Mouse (Mus musculus) layer of hippocampus, adult 9-11 months (tissue): ENCODE results near the gene Esrrb.
A peak's percentile ranks its signal among the peaks of the same experiment; 100 is the strongest.

Source experiments
- DNase-seq: peaks from one replicate; pipeline ENCODE4 v3.0.0; 2022

The Esrrb gene

DNA sequence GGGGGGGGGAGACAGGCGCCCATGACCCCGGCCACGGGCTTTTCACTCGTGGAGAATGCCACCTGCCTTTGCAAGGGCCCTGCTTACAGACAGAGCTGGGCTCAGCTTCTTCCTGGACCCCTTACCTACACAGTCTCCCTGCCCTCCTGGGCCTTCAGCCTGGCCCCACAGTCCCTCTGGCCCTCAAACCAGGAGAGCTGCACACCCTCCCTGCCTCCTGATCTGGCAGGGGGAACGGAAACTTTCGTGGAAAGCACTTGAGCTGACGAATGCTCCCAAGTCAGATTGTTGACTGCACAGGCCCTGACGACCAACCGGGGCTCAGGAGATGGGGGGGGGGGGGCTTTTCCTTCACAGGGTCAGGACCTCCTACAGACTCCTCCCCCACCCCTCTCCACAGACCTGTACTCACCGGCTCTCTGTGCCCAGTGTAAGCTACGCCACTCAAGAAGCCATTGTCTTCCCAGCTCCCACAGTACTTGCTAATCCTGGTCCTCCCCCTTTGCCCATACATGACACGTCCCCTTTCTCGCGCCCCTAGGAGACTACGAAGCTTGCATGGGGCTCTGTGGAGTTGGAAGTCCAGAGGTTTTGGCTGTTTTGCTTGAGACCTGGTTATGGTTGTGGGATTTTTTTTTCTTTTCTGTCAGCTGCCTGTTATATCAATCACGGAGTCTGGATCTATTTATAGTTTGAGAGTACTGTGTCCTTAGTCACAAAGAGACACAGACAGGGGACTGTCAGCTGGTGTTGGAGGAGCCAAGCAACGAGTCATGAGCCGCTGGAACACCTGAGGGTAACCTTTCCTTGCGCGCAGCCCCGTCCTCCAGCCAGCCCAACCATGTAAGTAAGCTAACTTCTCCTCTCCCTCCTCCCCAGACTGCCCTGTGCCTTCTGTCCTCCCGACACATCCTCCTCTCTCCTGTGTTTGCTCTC, at the start of gene Esrrb:
TSS of gene Esrrb (plus strand) at position 422 of the 936 bp plus-strand sequence.
- DNase-seq = no peak

GRCm38 (mm10) chr12:86320629-86321028, 40.3 kb upstream of the Esrrb start:
- DNase-seq = no peak

- DNase-seq = no peak
Measured at GRCm38 (mm10) chr12:86324297-86324696, 36.6 kb upstream of the Esrrb start.

GRCm38 (mm10) chr12:86329813-86330212, 31.1 kb upstream of the Esrrb start:
- no peak for DNase-seq

DNA sequence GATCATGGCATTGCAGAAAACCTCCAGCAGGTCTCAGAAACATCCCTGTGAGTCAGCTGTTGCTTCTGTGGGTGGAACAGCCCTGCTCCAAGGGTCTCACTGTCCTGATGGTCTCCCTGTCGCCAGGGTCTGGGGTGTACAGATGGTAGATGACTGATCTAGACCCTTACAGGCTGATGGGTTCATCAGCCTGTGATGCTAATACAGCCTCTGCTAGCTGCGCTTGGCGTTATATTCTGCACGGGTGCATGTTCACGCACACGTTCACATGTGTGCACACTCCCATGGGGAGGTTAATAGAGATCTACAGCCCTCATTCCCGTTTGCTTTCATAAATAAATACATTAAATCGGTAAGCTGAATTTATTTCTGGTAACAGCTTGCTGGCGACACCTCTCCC, 30.2 kb upstream of the Esrrb start:
- DNase-seq = no peak

GRCm38 (mm10) chr12:86331248-86331647, 29.7 kb upstream of the Esrrb start:
- no peak for DNase-seq

DNA sequence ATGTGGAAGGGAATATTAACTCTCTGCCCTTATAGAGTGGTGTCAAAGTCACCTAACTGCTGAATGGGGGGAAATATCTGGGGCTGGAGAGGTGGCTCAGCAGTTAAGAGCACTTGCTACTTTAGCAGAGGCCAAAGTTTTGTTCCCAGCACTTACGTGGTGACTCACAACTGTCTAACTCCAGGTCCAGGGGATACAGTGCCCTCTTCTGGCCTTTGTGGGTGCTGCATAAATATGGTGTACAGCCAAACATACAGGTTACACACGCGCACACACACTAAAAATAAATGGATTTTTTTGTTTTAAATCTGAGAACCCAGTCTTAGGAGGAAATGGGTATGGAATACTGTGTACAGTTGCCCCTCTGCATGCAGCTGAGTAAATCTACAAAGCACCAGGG, 24.7 kb upstream of the Esrrb start:
- no peak for DNase-seq

GRCm38 (mm10) chr12:86336887-86337286, 24.0 kb upstream of the Esrrb start:
- DNase-seq = no peak

GRCm38 (mm10) chr12:86349477-86349876, 11.4 kb upstream of the Esrrb start:
- DNase-seq = no peak

GRCm38 (mm10) chr12:86359406-86359805, 1.5 kb upstream of the Esrrb start:
- DNase-seq = no peak

DNA sequence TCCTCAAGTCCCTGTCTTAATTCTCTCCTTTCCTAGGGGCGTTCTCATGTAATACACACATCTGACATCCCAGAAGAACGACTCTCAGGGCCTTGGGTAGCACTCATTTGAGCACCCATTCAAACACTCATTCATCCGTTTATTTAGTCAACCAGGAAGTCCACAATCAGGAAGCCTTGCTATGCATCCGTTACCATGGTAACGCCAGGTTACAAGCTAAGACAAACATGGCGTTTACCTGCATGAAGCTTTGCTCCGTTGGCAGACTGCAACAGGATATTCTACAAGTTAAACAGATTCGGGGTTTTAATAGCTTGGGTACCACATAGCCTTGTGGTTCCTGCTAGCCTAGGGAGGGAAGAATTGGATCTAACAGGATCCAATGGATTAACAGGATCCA, 1.0 kb upstream of the Esrrb start:
- no peak for DNase-seq

DNA sequence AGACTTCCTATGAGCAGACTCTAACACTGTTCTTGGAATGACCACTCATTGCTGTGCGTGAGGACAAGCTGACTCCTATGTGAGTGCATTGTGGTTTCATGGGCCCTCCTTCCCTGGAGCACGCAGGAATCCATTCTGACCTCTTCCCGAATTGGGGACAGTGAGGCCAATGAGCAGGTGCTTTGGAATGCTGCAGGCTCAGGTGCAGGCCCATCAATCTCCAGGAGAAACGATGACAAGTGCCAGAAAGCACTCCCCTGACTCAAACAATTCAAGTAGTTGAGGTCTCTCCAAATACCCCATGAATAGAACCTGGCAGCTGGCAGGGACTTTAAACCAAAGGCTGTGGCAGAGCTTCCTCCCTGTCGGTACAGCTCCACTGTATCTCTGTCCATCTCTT, 3.4 kb downstream of the Esrrb start:
- DNase-seq = no peak

- DNase-seq = no peak
Measured at GRCm38 (mm10) chr12:86364756-86365155, 3.8 kb downstream of the Esrrb start.

GRCm38 (mm10) chr12:86370611-86371383, 9.9 kb downstream of the Esrrb start:
- DNase-seq = peak; percentile 14

- DNase-seq = no peak
Measured at GRCm38 (mm10) chr12:86374286-86374685, 13.4 kb downstream of the Esrrb start.

DNA sequence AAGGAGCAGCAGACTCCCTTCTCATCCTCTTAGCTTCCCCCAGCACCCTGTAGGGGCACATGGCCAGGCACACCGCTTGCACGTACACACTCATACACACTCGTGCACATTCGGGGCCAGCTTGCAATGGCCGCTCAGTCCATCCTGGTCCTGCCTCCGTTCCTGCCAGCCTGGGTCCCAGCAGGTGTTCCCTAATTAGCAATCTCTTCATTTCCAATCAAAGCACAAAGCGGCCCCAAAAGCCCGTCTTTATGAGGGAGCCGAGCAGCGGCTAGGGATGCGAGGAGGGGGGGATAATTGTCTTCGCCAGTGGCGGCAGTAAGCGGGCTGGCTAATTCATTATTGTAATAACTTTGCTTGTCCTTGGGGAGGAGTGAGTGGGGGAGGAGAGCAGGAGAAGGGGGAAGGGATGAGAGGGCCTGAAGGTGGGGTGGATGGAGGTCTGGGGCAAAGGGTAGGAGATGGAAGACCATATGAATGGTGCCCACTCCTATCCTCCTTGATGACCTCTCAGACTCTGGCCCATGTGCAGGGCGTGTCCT, 18.8 kb downstream of the Esrrb start:
- DNase-seq = no peak

DNA sequence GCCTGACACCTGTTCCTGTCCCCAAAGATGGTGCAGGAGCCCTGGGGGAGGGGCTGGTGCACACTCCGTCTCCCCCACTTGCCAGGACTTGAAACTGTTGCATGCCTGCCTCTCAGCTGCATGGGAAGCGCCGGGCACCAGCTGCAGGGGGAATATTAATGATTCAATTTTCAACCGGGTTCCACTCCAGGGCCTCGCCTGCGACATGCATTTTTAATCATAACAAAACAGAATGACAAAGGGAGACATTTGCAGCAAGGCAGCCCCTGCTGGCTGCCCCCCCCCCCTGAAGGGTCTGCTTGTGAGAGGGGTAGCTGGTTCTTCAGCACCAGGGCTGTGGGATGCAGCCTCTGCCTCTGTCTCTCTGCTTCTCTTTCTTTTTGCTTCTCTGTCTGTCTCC, 22.9 kb downstream of the Esrrb start:
- DNase-seq = no peak

DNA sequence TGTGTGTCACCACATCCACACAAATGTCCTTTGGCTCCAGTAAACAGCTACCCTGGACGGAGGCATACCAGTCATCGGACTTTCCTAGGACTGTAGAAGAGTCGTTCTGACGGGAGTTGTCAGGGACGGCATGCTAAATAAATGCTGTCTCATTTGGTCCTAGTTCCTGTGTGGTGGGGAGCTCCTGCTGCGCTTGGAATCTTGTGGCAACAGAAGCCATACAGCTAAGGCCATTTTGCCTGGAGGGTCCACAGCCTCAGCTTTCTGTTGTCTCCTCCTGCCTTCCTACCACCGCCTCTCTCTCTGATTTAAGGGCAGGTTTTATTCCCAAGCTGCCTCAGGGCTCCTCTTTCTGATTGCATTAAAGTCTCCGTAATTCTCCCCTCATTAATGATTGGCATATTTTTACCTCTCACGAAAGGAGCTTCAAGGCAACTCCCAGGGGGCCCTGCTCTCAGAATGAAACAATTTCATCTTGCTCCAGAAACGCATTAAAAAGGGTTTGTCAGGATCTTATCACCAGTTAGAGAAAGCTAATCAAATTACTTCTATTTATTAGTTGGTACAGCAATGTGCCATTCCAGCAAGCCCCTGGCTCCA, 26.9 kb downstream of the Esrrb start:
- DNase-seq = no peak

DNA sequence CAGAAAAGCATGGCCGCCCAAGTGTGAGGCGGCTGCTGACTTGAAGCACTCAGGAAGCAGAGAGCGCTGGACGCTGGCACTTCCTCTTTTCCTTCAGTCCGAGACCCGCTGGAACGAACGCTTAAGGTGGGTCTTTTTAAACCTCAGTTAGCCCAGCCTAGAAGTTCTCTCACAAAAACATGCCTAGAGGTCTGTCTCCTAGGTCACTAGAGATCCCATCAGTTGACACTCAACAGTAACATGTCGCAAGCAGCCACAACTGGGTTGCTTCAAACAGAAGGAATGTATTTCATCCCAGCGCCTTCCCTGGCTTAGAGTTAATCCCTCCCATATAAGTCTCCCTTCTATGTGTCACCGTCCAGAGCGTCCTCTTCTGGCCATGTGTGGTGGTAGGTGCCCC, 33.9 kb downstream of the Esrrb start:
- DNase-seq = no peak

DNA sequence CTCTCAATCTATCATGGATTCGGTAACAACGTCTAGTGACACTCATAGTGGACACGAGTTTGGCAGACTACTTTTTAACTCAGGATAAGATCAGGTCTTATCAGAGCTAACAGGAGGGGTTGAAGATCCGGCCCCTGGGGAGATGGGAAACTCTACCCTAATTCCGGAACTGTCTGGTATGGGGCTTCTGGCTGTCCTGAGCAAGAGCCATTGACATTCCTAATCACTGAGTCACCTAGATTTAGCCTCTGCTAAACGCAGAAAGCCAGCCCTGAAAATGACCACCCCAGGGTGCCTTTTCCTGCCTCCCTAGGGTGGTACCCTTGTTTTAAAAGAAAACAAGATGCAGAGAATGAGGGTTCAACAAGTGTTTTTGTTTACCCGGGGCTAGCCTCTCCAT, 34.4 kb downstream of the Esrrb start:
- no peak for DNase-seq

- no peak for DNase-seq
Measured at GRCm38 (mm10) chr12:86398762-86399161, 37.8 kb downstream of the Esrrb start.

GRCm38 (mm10) chr12:86402718-86403117, 41.8 kb downstream of the Esrrb start:
- DNase-seq = peak; percentile 32

- peak; percentile 19 for DNase-seq
Measured at GRCm38 (mm10) chr12:86421490-86421904, 60.6 kb downstream of the Esrrb start.
